Mouse (Mus musculus) liver, embryonic 14 days (tissue): Measurements from ENCODE around the gene Mrgpre. TPM values are rescaled to one million over a fixed set of nuclear protein-coding genes. Genes with fewer than 3 reads are reported as not detected.

Experiments
- polyA plus RNA-seq: library from polyadenylated mRNA; depleted of rRNA; stranded (reverse); fragments of >200 nt; gene quantifications from 2 replicates; pipeline ENCODE4 v1.2.3, GENCODE M21; 2012; rRNA removed

Mrgpre gene
- polyA plus RNA-seq: 0.19 and 0.29 TPM in 2 replicates

DNA sequence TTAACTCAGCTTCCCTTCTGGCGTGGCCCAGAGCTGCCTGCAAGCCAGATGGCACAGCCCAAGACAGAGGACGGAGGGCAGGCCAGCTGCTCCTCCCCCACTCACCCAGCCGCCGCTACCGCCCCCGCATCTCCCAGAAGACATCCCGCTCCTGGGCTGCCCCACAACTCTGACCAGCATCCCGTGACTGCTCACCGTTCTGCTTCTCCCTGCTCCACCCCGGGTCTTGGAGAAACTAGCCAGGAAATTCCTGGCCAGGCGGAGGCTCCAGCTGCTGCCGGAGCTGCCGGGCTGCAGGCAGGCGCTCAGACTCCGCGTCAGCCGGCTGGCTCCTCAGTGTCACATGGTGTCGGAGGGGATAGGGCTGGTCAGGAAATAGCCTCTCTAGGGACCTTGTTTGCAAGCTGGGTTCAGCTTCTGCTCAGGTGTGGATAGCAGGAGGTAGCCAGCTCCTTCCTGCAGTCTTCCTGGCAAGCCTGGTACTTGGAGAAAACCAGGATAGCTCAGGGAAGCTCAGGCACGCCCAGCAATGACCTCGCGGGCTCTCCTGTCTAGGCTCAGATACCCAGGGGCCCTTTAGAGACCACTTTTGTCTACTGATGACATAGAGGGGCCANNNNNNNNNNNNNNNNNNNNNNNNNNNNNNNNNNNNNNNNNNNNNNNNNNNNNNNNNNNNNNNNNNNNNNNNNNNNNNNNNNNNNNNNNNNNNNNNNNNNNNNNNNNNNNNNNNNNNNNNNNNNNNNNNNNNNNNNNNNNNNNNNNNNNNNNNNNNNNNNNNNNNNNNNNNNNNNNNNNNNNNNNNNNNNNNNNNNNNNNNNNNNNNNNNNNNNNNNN is at the start of gene Mrgpre:
TSS of gene Mrgpre (minus strand) at position 505 of the 834 bp plus-strand sequence.

DNA sequence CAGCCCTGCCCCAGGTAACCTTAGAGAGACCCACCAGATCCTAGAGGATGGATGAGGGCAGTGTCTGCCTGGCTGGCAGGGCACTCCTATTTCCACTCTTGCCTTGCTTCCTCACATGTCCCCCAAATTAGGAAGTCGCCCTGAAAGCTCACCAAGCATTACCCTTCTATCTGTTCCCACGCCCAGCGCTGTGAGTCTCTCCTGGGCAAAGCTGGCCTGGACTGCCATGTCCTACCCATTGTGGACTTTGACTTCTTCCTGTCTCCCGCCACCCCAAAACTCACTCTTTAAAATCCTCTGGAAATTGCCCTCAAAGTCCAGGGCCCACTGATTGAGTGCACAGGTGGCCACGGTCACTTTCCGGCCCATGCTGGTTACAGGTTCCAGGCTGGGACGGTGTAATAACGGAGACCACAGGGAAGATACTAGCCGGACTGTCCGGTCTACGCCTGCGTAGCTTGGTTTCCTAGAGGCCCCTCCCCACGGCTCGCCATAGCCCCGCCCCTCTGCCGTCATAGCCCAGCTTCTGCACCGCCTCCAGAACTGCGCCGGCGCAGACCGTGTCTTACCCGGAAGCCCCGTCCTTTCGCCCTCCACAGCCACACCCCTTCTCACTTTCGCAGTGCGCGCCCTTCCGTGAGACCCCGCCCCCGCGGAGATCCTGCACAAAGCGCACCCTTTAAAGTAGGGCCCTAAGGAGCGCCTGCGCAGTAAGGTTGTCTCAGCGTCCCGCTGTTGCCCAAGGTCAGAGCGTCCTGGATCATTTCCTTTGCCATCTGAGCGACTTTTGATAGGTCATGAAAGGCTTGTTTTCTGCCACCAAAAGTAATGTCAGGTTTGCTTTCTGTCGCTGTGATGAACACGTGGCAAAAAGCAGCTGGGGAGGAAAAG is 38.3 kb upstream of the Mrgpre start, which contains the start of the genes Nadsyn1 and Dhcr7:
TSS of gene Nadsyn1 (minus strand) at position 475 of the 891 bp plus-strand sequence.
TSS of gene Dhcr7 (plus strand) at position 771 of the 891 bp plus-strand sequence.

DNA sequence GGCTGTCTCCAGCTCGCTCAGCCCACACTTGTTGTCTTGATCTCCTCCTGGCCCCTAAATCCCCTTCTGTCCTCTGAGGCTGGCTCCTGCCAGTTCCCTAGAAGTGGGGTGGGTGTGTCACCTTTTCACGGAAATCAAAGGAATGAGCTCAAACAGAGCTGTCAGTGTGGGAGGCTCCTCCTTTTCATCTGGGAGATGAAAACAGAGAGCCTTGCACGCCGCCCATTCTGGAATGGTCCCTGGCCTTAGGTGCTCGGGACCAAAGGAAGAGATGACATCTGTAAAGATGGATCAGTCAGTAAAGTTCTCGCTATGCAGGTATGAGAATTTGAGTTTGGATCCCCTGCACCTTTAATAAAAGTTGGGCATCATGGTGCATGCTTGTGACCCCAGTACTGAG is 17.4 kb downstream of the Mrgpre start, which contains the start of gene Mrgprg:
TSS of gene Mrgprg (minus strand) at position 101 of the 400 bp plus-strand sequence.

DNA sequence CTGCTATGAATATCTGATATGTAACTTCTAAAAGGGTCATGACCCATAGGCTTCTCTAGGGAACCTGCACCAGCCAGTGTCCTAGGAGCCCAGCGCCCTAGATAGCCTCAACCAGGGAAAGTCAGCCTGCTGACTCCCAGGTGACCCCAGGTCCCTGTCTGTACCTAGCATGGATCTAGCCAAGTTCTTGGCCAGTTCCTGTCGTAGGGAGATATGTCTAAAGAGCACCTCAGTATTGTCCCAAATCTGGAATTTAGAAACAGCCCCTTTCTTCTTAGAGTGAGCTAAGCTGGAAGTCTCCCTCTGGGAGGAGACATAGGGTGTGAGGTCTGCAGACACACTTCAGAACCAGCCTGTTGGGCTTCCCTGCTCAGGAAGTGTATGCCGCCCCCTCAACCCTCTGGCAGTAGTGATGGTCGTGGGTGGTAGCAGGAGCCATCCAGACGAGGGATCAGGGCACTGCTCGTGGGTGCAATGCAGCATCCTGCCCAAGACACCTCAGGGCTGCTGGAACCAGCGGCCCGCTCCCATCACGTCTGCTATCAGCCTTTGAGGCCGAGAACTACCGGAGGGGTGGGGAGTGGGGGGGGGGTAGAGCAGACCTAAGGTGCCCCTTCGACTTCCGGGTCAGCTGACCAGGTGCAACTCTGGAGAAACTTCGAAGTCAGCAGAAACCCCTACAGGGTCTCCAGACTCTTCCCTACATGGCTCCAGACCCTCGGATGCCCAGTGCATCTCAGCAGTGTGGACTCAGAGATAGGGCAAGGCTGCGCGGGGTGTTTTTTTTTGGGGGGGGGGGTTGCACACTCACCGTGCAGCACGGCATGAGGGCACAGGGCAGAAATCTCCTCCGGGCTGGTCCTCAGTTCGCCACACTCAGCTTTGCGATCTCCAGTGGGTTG is 27.9 kb downstream of the Mrgpre start, which contains the start of gene Osbpl5:
TSS of gene Osbpl5 (minus strand) at position 861 of the 902 bp plus-strand sequence.

Other genes starting within 250 kb of the Mrgpre start
- gene Nap1l4, start 235.4 kb downstream of the Mrgpre start, polyA plus RNA-seq: 56.1 and 62.1 TPM in 2 replicates
- gene Cars, start 184.4 kb downstream of the Mrgpre start, polyA plus RNA-seq: 36.8 and 43.1 TPM in 2 replicates
- 0.27 and 0.39 TPM in 2 replicates for gene Tnfrsf26, start 155.8 kb downstream of the Mrgpre start, polyA plus RNA-seq
- 0.60 and 0.70 TPM in 2 replicates for gene Tnfrsf22, start 134.8 kb downstream of the Mrgpre start, polyA plus RNA-seq
- gene Tnfrsf23, start 98.6 kb downstream of the Mrgpre start, polyA plus RNA-seq: 0.25 and 0.29 TPM in 2 replicates
- gene Osbpl5, start 27.5 kb downstream of the Mrgpre start, polyA plus RNA-seq: 1.6 and 2.0 TPM in 2 replicates
- gene Mrgprg, start 17.5 kb downstream of the Mrgpre start, polyA plus RNA-seq: 0.03 TPM in 1 of 2 replicates, not detected in the other
- gene Nadsyn1, start 38.3 kb upstream of the Mrgpre start, polyA plus RNA-seq: 6.7 and 8.1 TPM in 2 replicates
- gene Dhcr7, start 38.6 kb upstream of the Mrgpre start, polyA plus RNA-seq: 50.1 and 55.3 TPM in 2 replicates
- not detected in 2 replicates for gene Gm498, start 82.3 kb upstream of the Mrgpre start, polyA plus RNA-seq
- gene Shank2, start 217.4 kb upstream of the Mrgpre start, polyA plus RNA-seq: 0.31 and 0.38 TPM in 2 replicates